Mouse (Mus musculus) heart, adult 2 months (tissue): ENCODE measurements around the gene Tiam1.

Experiments used
- CTCF ChIP-seq: fragments of 200-600 bp; IDR thresholded peaks from 2 replicates; pipeline ENCODE4 v1.8.1; 2022; ENCODE audit warnings: antibody characterized with exemption, mild to moderate bottlenecking, moderate library complexity
- POLR2A ChIP-seq: fragments of 200-500 bp; IDR thresholded peaks from 2 replicates; pipeline ENCODE4 v1.6.1; 2011; ENCODE audit warnings: mild to moderate bottlenecking, low read depth, low read length, control low read depth; ENCODE audit not compliant: insufficient read depth

GRCm38 (mm10) chr16:89933976-89934375 is 209.6 kb downstream of the Tiam1 start:
- TF ChIP-seq CTCF = no peak
- no peak for TF ChIP-seq POLR2A
